Mouse (Mus musculus): ENCODE measurements around the gene Itln1.
"Not testable (repeated sequence)": the region's sequence is repeated elsewhere in the genome, so short reads cannot be mapped to it uniquely, and the experiment has no call there.

Gene Itln1

GRCm38 (mm10) chr1:171513760-171514159 is 21.3 kb downstream of the Itln1 start:
- DNase-seq (ENCODE audit: low read depth, low spot score), result no peak

- no peak for DNase-seq (ENCODE audit: low read depth, low spot score)
These were observed 21.9 kb downstream of the Itln1 start for GRCm38 (mm10) chr1:171513234-171513633.

- DNase-seq (ENCODE audit: low read depth, low spot score), result peak; percentile 7
These were observed 30.5 kb downstream of the Itln1 start for GRCm38 (mm10) chr1:171504586-171504985.

GRCm38 (mm10) chr1:171503592-171504291 is 31.4 kb downstream of the Itln1 start:
- DNase-seq (ENCODE audit: low read depth, low spot score), result peak; percentile 78

- peak; percentile 99 for DNase-seq (ENCODE audit: low read depth, low spot score)
These were observed 31.9 kb downstream of the Itln1 start, which contains the start of gene Alyref2 for GRCm38 (mm10) chr1:171503250-171503591. Gene Alyref2, plus strand, starts transcription at chr1:171503478.

- peak; percentile 99 for DNase-seq (ENCODE audit: low read depth, low spot score)
These were observed 32.5 kb downstream of the Itln1 start for GRCm38 (mm10) chr1:171502388-171503249.

GRCm38 (mm10) chr1:171501636-171502080 is 33.4 kb downstream of the Itln1 start:
- DNase-seq (ENCODE audit: low read depth, low spot score), result peak; percentile 79

GRCm38 (mm10) chr1:171501016-171501610 is 34.0 kb downstream of the Itln1 start:
- peak; percentile 56 for DNase-seq (ENCODE audit: low read depth, low spot score)

- no peak for DNase-seq (ENCODE audit: low read depth, low spot score)
These were observed 35.2 kb downstream of the Itln1 start for GRCm38 (mm10) chr1:171499856-171500255.

- DNase-seq (ENCODE audit: low read depth, low spot score), result no peak
These were observed 39.7 kb downstream of the Itln1 start for GRCm38 (mm10) chr1:171495371-171495770.

- no peak for DNase-seq (ENCODE audit: low read depth, low spot score)
These were observed 40.9 kb downstream of the Itln1 start for GRCm38 (mm10) chr1:171494241-171494640.

GRCm38 (mm10) chr1:171478968-171479367 is 56.1 kb downstream of the Itln1 start:
- DNase-seq (ENCODE audit: low read depth, low spot score), result peak; percentile 77

- no peak for DNase-seq (ENCODE audit: low read depth, low spot score)
These were observed 57.1 kb downstream of the Itln1 start for GRCm38 (mm10) chr1:171477758-171478545.

GRCm38 (mm10) chr1:171477123-171477522 is 58.0 kb downstream of the Itln1 start:
- no peak for DNase-seq (ENCODE audit: low read depth, low spot score)

GRCm38 (mm10) chr1:171473920-171474640 is 61.0 kb downstream of the Itln1 start:
- DNase-seq (ENCODE audit: low read depth, low spot score), result no peak

GRCm38 (mm10) chr1:171473506-171473905 is 61.6 kb downstream of the Itln1 start:
- DNase-seq (ENCODE audit: low read depth, low spot score), result no peak

GRCm38 (mm10) chr1:171471941-171472340 is 63.2 kb downstream of the Itln1 start:
- DNase-seq (ENCODE audit: low read depth, low spot score), result not testable (repeated sequence)

- no peak for DNase-seq (ENCODE audit: low read depth, low spot score)
These were observed 63.6 kb downstream of the Itln1 start for GRCm38 (mm10) chr1:171471452-171471851.

- DNase-seq (ENCODE audit: low read depth, low spot score), result peak; percentile 93
These were observed 64.2 kb downstream of the Itln1 start for GRCm38 (mm10) chr1:171470896-171471295.

GRCm38 (mm10) chr1:171470371-171470871 is 64.7 kb downstream of the Itln1 start:
- DNase-seq (ENCODE audit: low read depth, low spot score), result peak; percentile 96

GRCm38 (mm10) chr1:171469678-171470077 is 65.4 kb downstream of the Itln1 start:
- peak; percentile 68 for DNase-seq (ENCODE audit: low read depth, low spot score)
